Mouse (Mus musculus): ENCODE data around the gene Tpst2. TPM values are rescaled to one million over a fixed set of nuclear protein-coding genes. Genes with fewer than 3 reads are reported as not detected.

The Tpst2 gene
- polyA plus RNA-seq, 1 experiment = 40.7 TPM

DNA sequence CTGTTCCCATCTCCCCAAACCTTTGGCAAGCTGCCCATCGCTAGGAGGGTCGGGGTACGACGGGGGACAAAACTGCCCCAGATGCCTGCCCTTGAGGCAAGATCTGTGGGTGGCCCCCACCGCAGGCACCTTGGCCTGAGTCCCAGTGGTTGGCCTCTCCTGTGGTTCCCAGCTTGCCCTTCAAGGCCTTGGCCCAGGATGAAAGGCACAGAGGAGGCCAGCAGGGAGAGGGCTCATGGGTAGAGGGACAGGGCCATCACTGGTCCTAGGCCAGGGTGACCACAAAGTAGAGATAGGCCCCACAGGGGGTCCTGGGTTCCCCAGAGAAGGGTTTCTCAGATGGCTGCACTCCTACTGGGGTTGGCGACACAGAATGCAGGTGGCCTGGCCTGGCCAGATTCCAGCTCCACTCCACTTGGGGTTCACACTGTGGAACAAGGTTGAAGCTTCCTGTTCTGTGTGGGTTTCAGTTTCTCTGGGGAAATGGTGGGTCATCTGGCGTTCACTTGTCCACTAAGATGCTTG lies 22.1 kb upstream of the Tpst2 start:
- DNase-seq (ENCODE audit: extremely low spot score in 1 of 2, low spot score in 1 of 2) = peak in 1 of 2 experiments; percentile 56

DNA sequence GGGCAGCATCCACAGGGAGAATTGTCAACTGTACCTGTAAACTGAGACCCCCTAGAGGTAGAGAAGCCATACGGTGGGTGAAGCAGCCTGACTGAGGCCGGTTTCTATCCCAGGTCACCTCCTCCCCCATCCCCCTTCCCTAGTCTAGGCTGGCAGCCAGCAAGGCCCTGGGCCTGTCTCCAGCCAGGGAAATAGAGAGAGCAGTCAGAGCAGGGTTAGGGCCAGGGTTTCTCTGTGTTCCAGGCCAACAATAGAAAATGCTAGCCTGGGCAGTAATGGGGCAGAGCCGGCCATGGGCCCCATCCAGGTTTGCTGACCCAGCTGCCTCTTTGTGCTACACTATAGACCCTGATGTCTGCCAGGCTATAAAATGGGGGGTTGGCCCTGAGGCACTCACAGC lies 21.1 kb upstream of the Tpst2 start, which contains the start of gene Crybb1:
Gene Crybb1 (plus strand): TSS at position 390 of the 400 bp plus-strand sequence.
- peak; percentile 57 to 72 for DNase-seq (ENCODE audit: extremely low spot score in 1 of 2, low spot score in 1 of 2)

DNA sequence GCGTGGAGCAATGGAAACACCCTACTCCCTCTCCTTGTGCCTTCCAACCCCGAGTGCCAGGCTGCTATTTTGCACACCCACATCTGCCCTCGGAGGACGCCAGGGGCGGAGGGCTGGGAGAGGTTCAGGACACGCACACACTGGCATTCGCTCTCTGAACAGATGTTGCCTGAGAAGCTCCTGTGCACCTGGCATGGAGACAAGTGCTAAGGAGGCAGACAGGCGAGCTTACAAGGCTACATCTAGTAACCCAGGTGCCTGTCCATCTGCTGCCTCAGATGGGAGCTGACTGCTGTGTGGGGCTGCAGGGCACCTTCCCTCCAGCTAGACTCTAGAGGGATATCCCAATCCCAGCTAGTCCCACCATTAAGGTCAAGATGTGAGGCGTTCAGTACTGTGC lies 20.0 kb upstream of the Tpst2 start:
- DNase-seq (ENCODE audit: extremely low spot score in 1 of 2, low spot score in 1 of 2) = no peak

DNA sequence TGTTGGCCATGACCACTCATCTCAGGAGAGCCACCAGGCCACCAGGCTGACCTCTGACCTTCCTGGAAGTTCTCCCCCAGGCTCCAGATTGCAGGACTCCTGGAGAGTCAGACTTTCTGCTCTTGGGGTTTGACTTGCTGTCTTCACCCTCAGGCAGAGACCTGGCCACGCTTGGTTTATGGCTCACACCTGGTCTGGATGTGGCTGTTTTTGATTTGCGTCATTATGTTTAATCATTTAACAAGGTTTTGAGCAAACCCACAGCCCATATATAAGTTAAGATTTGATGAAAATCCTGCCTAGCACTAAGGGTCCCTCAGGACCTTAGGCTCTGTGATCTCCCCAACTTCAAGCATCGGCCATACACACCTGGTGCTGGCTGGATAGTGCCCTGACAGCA lies 18.6 kb upstream of the Tpst2 start:
- DNase-seq (ENCODE audit: extremely low spot score in 1 of 2, low spot score in 1 of 2) = no peak

DNA sequence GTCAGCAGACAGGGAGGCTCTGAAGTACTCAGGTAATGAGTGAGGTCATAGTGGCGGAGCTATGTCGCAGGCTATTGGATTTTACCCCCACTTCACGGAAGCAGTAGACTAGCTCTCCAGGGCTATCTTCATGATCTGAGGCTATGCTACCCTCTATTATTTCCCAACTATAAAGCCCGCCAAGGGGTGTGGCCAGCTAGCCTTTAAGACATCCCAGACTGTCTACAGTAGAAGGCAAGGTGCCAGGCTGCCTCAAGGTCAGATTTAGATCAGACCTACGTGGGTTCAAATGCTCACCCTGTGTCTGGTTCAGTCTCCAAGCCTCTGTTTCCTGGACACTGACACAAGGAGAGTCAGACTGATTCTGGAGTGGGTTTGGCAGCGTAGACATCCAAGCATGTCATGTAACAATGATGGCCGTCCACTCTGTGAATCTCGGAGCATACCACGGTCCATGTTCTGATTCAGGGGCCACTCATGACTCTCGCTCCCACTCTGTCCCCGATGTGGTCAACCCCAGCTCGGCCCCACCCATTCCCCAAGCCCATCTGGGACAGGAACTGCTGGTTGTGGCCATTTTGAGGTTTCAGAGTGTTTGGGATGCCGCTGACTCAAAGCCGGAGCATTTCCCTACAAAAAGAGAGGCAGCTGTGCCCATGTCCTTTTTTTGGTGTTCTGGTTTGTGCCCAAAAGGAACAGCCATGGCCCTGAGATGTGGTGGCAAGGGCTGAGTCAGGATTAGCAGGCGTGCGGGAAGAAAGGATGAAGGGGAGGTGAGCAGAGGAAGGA lies 16.4 kb upstream of the Tpst2 start:
- DNase-seq (ENCODE audit: extremely low spot score in 1 of 2, low spot score in 1 of 2) = no peak

DNA sequence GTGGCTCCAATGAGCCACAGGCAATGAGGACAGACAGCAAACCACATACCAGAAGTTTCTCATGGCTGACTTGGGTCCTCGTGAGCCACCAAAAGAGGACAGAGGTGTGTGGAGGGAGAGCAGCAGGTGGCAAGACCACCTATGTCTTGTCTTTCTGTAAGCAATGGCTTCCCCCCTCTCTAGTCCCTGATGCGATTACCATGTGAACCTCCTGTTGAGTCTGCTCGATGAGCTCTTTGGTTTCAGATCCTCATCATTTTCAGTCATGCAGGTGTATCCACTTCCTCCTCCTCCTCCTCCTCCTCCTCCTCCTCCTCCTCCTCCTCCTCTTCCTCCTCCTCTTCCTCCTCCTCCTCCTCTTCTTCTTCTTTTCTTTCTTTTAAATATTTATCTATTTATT lies 15.7 kb upstream of the Tpst2 start:
- no peak for DNase-seq (ENCODE audit: extremely low spot score in 1 of 2, low spot score in 1 of 2)

DNA sequence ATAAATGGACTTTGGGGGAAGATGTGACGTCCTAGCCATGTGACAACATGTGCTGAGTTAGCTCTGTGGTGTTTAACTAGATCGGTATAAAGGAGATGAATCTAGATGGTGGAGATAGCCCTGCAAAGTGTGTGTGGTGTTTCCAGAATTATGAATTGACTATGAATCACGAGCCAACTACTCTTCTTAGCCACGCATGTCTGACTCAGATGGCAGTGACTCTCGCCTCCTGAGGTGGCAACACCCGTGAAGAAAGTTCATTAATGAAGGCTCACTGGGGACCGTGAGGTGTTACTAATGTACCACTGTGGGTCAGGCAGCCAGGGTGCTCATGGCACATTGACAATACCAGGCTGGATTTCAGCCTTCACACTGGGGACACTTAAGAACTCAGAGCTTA lies 12.4 kb upstream of the Tpst2 start:
- no peak for DNase-seq (ENCODE audit: extremely low spot score in 1 of 2, low spot score in 1 of 2)

DNA sequence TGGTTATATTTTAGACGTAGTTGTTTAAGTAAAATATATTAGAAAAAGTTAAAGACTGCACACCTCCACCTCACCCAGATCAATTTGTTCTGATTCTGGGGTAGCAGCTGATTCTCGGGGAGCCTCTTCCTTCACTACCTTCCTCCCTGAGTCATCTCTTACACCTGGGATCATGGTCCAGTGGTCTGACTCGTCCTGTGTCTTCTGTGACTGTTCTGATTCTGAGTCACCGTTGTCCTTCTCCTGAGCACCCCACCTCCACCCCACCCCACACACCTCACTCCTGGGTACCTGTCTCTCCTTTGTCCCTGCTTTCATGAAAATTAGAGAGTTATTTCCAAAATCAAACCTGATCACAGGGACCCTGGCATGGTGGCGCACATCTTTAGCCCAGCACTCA lies 11.4 kb upstream of the Tpst2 start:
- DNase-seq (ENCODE audit: extremely low spot score in 1 of 2, low spot score in 1 of 2) = no peak

DNA sequence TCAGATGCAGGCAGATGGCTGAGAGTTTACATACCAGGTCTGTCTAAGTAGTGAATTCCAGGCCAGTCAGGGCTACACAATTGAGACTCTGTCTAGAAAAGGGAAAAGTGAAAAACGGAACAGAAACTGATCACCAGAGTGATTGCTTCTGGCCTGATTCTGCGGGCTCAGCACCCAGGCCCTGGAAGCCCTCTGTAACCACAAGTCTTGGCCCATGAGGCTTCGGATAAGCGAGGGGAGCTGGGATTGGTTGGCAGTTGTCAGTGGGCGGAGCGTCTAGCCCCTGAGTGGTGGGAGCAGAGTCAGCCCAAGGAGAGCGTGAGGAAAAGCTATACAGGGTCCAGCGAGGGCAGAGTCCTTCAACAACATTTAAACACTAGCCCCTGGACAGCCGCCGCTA lies 11.0 kb upstream of the Tpst2 start:
- no peak for DNase-seq (ENCODE audit: extremely low spot score in 1 of 2, low spot score in 1 of 2)

DNA sequence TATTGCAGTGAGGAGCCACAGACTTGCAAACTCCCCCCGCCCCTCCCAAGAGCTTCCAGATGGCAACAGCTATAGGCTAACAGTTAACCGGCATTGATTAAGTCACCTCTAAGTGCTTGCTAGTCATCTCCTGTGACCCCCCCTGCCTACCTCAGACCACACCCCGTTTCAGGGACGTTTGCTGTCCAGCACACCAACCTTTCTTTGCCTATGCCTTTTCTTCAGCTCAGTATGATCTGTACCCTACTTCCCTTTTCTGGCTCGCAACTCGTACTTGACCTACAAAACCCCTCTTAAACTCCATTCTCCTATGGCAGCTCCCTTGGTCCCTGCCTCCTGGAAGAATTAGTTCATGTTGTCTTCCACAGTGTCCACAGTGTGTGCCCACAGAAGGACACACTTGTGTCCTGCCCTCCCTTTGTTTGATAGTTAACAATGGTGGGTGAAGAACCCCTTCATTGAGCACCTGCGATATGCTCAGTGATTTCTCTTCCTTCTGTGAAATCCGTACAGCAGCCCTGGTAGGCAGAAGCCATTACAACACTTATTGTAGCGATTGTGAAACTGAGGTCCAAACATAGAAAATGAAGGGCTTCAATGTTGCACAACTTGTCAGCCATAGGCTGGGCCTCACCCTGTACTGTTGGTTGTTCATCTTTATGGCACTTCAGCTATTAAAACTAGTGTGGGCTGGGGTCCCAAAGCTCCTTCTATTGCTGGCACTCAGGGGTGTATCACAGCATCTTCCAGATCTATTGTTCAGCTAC lies 10.3 kb upstream of the Tpst2 start:
- no peak for DNase-seq (ENCODE audit: extremely low spot score in 1 of 2, low spot score in 1 of 2)

DNA sequence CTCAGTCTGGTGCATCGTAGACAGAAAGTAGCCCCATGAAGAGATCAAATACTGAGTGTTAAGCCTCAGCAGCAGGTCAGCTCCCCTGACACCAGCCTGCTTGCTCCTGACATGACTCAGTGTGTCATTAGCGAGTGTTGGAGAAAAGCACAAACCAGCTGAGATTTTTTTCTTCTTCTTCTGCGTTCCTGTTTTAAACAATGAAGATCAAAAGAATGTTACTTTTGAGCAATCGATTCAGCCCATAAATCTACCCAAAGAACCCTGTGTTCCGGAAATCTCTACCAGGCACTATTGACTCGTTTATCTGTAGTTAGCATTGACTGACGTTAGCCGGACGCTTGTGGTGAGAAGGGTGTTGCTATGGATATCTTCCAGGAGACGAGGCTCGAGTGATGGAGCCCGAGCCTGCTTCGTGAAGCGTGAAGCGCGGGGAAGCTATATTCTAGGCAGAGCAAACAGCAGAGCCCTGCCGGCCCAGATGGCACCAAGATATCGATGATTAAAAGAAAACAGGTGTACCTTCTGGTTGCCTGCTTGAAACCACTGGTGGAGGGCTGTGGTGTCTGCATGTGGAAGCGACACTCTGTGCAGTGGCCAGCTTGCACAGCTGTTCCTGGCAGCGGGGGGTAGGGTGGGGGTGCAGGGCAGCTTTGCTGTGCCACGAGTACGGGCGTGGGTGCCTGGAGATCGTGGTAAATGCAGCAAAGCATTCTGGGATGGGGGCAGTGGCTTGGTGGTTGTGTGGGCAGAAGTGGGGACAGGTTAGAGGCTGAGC lies 5.5 kb upstream of the Tpst2 start:
- peak in 1 of 2 experiments; percentile 61 for DNase-seq (ENCODE audit: extremely low spot score in 1 of 2, low spot score in 1 of 2)

DNA sequence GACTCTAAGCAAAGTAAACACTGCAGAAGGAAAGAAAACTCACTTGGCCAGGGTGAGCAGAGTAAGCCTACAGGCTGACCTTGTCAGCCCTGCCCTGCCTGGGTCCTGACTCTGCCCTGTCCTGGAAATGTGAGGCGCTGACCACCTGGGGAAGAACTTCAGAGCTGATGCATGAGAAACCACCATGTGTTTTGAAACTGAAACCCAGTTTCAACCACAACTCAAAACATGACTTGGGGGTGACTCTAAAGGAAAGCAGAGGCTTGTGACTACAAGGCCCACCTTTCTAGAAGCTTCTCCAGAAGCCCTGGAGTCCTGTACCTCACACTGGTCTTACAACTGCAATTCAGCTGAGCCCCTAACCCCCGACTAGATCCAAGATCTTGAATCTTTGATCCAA lies 3.6 kb upstream of the Tpst2 start:
- DNase-seq (ENCODE audit: extremely low spot score in 1 of 2, low spot score in 1 of 2) = no peak

DNA sequence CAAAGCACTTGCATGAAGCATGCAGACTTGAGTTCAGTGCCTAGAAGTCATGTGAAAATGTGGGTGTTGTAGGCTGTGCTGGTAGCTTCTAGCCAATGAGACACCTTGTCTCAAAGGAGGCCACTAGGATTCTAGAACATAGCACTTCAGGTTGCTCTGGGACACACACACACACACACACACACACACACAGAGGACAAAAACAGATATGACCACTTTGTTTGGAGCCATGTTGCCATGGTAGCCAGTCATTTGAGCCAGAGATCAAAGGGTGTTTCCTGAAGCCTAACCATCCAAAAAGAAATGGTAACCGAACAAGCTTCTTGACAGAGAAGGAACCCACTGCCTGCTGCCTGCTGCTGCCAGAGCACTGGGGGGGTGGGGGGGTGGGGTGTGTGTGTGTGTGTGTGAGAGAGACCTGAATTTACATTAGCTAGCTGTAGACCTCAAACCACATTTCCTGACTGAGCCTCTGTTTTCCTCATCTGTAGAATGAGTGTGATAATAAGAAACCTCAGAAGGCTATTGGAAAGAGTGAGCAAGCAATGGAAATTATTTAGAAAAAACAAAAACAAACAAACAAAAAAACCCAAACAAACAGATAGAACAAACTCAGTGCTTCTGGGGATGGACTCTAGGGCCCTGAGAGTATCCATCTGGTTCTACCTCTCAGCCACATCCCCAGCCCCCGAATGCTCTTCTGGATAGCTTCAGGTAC lies 2.6 kb upstream of the Tpst2 start:
- no peak for DNase-seq (ENCODE audit: extremely low spot score in 1 of 2, low spot score in 1 of 2)

DNA sequence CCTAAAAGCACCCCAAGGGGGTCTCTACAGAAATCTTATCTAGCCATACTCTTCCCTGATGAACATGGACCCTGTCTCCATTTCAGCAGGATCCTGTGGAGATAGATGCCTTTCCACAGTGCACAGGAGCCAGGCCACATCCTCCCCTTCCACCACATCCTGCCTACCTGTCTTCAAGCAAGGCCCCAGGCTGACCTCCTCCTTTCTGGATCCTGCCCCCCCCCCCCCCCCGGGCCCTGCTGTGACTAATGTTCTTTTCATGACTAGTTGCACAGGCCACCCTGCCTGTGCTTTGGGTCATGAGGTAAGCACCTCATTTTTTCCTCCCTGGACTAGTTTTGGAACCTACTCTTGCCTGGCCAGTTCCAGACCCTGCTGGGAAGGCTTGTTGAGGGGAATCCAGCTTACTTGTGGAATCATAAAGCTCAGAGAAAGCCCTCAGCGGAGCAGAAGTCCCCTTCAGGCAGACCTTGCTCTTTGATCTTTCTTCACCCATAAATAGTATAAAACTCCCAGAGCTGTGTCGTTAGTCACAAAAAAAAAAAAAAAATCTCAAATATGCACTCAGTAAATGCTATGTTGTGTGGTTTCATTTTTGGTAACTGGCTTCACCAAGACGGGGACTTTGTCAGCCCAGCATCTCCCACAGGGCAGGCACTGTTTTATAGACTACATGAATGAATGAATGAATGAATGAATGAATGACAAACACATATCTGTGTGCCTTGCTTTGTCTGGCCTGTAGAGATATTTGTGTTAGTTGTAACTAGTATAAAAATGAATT lies 1.3 kb upstream of the Tpst2 start:
- DNase-seq (ENCODE audit: extremely low spot score in 1 of 2, low spot score in 1 of 2) = no peak

DNA sequence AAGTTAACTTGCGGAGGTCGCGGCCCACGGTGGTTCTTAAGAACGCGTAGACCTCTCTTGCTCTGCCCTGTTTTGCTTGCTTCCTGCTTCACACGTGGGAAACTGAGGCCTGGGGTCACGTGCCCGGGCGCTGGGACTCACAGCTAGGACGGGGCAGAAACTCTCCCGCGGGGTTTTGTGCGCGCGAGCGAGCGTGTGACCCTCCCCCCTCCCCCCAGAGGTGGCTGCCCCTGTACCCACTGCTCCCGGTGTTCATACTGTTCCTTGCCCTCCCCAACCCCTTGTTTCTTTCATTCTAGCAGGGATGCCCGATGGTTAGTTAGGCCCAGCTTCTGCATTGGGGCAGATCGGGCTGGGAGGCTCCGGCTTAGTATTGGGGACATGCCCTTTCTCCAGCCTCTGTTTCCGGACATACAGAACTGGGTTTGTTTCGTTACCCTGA lies 437 bp downstream of the Tpst2 start:
- DNase-seq (ENCODE audit: extremely low spot score in 1 of 2, low spot score in 1 of 2) = no peak

DNA sequence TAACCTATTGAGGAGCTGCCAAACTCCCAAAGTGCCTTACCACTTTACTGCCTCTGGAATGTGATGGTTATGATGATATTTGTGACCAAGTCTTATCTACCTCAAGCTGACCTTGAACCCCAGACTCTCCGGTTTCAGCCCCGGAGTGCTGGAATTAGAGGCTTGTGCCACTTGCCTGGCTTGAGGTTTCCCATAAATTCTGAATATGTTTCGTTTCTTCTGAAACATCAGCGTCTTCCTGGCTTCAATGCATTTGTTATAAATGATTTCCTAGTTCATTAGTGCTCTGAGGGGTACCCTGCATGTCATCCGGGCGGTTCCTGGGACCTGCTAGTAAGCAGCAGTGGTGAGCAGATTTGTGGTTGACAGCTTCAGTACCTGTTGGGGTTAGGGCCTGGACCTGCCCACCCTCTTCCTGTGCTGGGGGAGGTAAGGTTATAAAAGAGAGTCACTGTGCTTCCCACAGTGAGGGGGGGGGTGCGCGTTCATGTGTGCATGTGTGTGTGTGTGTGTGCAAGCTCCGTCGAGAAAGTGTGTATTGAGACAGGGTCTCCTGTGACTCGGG lies 1.5 kb downstream of the Tpst2 start:
- no peak for DNase-seq (ENCODE audit: extremely low spot score in 1 of 2, low spot score in 1 of 2)

DNA sequence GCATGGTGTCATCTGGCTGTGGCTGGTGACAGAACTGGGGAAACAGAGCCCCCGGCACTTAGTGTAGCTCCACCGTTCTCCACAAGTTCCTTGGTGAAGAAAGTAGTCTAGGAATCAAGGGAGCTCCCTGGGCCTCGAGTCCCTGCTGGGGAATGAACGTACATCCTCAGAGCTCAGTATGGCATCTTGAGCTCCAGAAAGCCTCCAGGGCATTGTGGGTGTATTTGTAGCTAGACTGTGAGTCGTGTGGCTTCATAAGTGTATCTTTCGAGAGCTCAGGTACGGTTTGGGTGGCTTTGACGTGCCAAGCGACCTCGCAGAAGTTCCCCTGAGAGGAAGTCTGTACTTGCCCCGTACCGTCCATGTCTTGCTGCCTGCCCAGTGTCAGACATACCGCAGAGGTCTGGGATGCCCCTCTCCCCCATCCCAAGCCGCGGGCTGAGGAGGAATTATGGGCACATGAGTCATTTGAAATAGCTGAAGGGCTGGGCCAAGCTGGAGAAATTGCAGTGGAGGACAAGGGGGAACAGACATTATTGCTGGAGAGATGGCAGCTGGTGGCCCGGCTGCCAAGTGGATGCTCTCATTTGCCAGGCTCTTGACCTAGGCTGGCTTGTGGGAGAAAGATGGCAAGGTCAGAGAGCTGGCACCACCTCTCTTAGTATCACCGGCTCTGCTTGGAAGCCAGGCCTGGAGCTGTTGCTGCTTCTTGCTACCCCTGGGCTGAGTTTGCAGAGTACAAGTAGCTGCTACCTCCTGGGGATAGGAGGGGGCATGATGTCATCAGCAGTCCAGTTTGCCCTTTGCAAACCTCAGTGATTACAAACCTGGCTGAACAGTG lies 2.9 kb downstream of the Tpst2 start:
- DNase-seq (ENCODE audit: extremely low spot score in 1 of 2, low spot score in 1 of 2) = no peak

DNA sequence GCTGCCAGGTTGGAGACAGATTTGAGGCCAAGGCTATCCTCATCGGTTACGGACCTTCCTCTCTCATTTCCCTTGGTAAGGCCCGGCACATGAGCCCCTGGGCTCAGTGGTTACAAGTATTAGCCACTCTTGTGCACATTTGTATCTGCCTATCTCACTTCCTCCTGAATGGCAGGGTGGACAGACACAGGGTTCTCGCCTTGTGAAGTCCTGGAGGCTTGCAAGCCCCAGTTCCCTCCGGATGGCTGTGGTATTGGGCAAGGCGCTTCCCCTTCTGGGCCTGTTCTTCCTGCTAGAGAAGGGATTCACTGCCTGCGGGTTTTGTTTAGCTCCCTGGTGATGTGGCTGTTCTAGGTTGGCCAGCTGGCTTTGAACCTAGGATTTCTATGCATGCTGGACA lies 3.7 kb downstream of the Tpst2 start:
- no peak for DNase-seq (ENCODE audit: extremely low spot score in 1 of 2, low spot score in 1 of 2)
